Mouse (Mus musculus) cerebellum, adult 2 months (tissue): ENCODE results near the gene Tnfrsf17.

Experiments
- CTCF ChIP-seq: fragments of 200-500 bp; IDR thresholded peaks from 2 replicates; pipeline ENCODE4 v1.5.1; 2011; ENCODE audit warnings: low read depth, mild to moderate bottlenecking, control low read depth, low read length, moderate library complexity, borderline replicate concordance; ENCODE audit not compliant: insufficient read depth
- POLR2A ChIP-seq: fragments of 200-500 bp; IDR thresholded peaks from 2 replicates; pipeline ENCODE4 v1.6.1; 2011; ENCODE audit warnings: low read length, control low read depth, borderline replicate concordance; ENCODE audit not compliant: insufficient read depth

DNA sequence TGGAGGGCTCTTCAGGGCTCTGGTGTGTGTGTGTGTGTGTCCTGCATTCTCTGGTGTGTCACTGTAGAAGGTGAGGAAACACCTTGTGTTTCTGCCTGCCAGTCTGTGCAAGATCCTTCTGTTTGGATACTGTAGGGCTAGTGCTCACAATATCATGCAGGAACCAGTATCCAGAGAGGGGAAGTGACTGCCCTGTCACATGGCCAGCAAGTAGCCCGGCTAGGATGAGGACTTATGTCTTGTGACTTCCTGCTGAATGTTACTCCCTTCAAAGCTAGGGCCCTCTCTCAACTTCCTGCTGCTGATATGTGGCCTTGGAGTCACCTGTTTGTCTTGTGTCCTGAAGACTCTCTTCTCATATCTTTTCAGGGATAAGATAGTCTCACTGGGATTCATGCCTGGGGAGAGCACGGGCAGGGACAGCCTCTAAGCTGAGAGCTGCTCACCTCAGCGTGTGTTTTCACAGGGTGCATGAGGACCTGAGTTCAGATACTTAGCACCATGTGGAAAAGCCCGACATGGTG, 29.7 kb downstream of the Tnfrsf17 start:
- TF ChIP-seq CTCF (no peak), POLR2A (no peak)
